Mouse (Mus musculus) liver, embryonic 14.5 days (tissue): ENCODE data around the gene Tnn.

Experiments
- CTCF ChIP-seq: IDR thresholded peaks from 2 replicates; pipeline ENCODE4 v1.5.1; 2016; ENCODE audit warnings: antibody characterized with exemption, low read depth, control low read depth
- EP300 ChIP-seq: IDR thresholded peaks from 2 replicates; pipeline ENCODE4 v1.6.1; 2016; ENCODE audit warnings: antibody characterized with exemption, low read depth

DNA sequence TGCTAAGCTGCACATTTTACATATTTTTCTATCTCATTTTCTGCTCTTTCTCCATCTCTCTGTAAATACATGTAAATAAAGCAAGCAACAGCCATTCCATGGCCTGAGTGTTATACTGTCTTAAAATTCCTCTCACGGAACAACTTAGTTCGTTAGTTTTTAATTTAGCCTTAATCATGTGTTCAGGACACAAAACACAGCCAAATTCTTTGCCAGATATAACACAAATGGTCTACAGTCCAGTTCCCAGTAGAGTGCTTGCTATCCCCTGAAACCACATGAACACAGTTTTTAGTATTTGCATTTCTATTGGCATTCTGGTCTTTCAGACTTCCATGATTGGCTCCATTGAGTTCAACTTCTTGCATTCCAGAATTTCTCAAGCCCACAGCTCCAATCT, 4.8 kb upstream of the Tnn start:
- TF ChIP-seq CTCF: no peak
- TF ChIP-seq EP300: no peak
